Mouse (Mus musculus) liver, embryonic 11.5 days (tissue): ENCODE measurements at regions not wholly inside any gene's neighbourhood (a gene's known extent, or its start where the extent isn't known, plus 50 kb on each side); places are given as distances from the start of the nearest gene placed in this dataset.

Experiments
- ATAC-seq: fragments of 200-750 bp; cut with Nextera tagmentation; replicated peaks from 2 replicates; pipeline ENCODE4 v1.8.0; 2017; ENCODE audit warnings: moderate number of reproducible peaks, mild to moderate bottlenecking, moderate TSS enrichment, moderate library complexity; ENCODE audit not compliant: low FRiP score
- DNase-seq: peaks from one replicate; pipeline ENCODE4 v3.0.0-alpha.2; 2017; ENCODE audit warnings: low spot score
- H3K27ac ChIP-seq: fragments of 300-500 bp; sonication (generic); 2 replicates; pipeline ENCODE4 v1.5.1; 2014; ENCODE audit warnings: mild to moderate bottlenecking, low read depth, low read length, control low read depth
- H3K27me3 ChIP-seq: fragments of 300-500 bp; sonication (generic); replicated peaks from 2 replicates; pipeline ENCODE4 v1.6.1; 2014; ENCODE audit warnings: low read length, mixed read lengths; ENCODE audit not compliant: control insufficient read depth, insufficient read depth
- H3K36me3 ChIP-seq: fragments of 300-500 bp; sonication (generic); 2 replicates; pipeline ENCODE4 v1.6.1; 2014; ENCODE audit warnings: mild to moderate bottlenecking, low read length, moderate library complexity, mixed read lengths; ENCODE audit not compliant: control insufficient read depth, insufficient read depth
- H3K4me1 ChIP-seq: fragments of 300-500 bp; sonication (generic); replicated peaks from 2 replicates; pipeline ENCODE4 v1.6.1; 2014; ENCODE audit warnings: low read length, mixed read lengths; ENCODE audit not compliant: control insufficient read depth, insufficient read depth
- H3K4me2 ChIP-seq: fragments of 300-500 bp; sonication (generic); 2 replicates; pipeline ENCODE4 v1.6.1; 2014; ENCODE audit warnings: mild to moderate bottlenecking, control low read depth, moderate library complexity
- H3K4me3 ChIP-seq: fragments of 300-500 bp; sonication (generic); 2 replicates; pipeline ENCODE4 v1.5.1; 2014; ENCODE audit warnings: low read depth, low read length, control low read depth
- H3K9ac ChIP-seq: fragments of 300-500 bp; sonication (generic); 2 replicates; pipeline ENCODE4 v1.6.1; 2014; ENCODE audit warnings: low read depth, low read length, control low read depth
- H3K9me3 ChIP-seq: fragments of 300-500 bp; sonication (generic); 2 replicates; pipeline ENCODE4 v1.6.1; 2016; ENCODE audit warnings: low read length, inconsistent platforms, mixed read lengths; ENCODE audit not compliant: control insufficient read depth
- WGBS: fragments of 180-500 bp; shearing (Covaris S2); extraction: QIAGEN DNeasy Blood & Tissue Kit; methylation state at CpG from one replicate; pipeline ENCODE4 v1.1.7; 2014; 5-methylcytosine and 5-hydroxymethylcytosine counted together

DNA sequence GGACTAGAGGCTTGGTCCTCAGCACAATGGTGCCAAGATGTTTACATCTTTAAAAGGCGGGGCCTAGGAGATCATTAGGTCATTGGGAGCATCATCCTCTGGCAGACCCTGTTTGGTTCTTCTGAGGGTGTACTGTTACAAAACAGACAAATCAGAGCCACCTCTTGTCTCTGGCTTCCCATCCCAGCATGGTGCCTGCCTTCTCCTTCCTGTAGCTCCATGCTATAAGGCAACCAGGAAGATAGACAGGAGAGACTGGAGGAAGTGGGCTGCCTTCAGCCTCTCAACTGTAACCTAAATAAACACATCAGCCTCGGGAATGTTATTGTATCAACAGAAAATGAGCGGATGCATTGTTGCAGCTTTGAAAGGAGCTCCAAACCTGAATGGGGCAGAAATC lies 529.8 kb upstream of the Gm765 start:
- H3K4me3 ChIP-seq: no peak overlapping the region
- DNase-seq (no peak), ATAC-seq (no peak)
- no peak overlapping the region for H3K4me2 ChIP-seq
- no peaks in the 10 kb centered on the region for H3K27me3 ChIP-seq
- 51% methylated on average over 3 of the region's 3 CpGs for whole genome bisulfite sequencing
- H3K4me1 ChIP-seq: no peaks in the 10 kb centered on the region
- no peak overlapping the region for H3K27ac ChIP-seq
- H3K9ac ChIP-seq: no peak overlapping the region
- H3K36me3 ChIP-seq: no peaks in the 10 kb centered on the region
- no peaks in the 10 kb centered on the region for H3K9me3 ChIP-seq

DNA sequence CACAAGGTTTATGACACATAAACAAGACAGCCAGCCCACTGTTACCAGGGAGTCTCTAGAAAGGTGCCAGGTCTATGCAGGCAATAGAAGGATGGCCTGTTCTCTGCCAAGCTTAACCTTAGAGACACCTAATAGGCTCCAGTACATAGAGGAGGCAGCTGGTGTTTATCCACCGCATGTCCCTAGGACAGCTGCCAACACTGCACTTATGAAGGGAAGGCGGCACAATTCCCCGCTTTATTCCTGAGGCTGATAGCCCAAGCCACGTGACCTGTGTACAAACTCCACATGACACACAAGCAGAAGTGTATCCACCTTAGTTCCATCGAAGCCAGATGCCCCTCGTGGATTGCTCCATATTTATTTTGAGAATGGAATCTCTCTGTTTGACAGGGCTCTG lies 527.2 kb upstream of the Gm765 start:
- ATAC-seq (no peak), DNase-seq (no peak)
- Histone ChIP-seq H3K36me3 (no peaks in the 10 kb centered on the region), H3K27me3 (no peaks in the 10 kb centered on the region), H3K4me1 (no peaks in the 10 kb centered on the region), H3K4me3 (no peak overlapping the region), H3K27ac (no peak overlapping the region), H3K9me3 (no peaks in the 10 kb centered on the region), H3K4me2 (no peak overlapping the region), H3K9ac (no peak overlapping the region)
- 77% methylated on average over 6 of the region's 6 CpGs for WGBS

GRCm38 (mm10) chr6:98864306-98864705 lies 521.8 kb upstream of the Gm765 start:
- 74% methylated on average over 2 of the region's 2 CpGs for WGBS
- Histone ChIP-seq H3K9ac (no peak overlapping the region), H3K36me3 (no peaks in the 10 kb centered on the region)

DNA sequence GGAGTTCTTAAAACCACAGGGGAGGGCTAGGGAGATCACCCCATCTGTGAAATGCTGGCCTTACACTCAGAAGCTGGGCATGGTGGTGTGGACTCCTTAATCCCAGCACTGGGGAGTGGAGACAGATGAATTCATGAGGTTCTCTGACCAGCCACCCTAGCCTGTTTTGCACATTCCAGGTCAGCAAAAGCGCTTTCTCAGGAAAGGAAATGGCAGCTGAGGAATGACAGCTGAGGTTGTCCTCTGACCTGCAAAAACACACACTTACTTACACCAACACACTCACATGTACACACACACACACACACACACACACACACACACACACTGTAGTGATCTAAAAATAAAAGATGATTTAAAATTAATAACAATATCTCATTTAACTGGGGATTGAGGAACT lies 513.4 kb upstream of the Gm765 start:
- no peak overlapping the region for H3K4me2 ChIP-seq
- no peak overlapping the region for H3K9ac ChIP-seq
- 91% methylated on average over 1 of the region's 1 CpGs for WGBS
- H3K27me3 ChIP-seq: no peaks in the 10 kb centered on the region
- no peaks in the 10 kb centered on the region for H3K36me3 ChIP-seq
- H3K4me3 ChIP-seq: no peak overlapping the region
- no peaks in the 10 kb centered on the region for H3K4me1 ChIP-seq
- no peak overlapping the region for H3K27ac ChIP-seq
- ATAC-seq: no peak
- DNase-seq: no peak
- H3K9me3 ChIP-seq: no peaks in the 10 kb centered on the region

More at GRCm38 (mm10) chr6:98864306-98864705, 521.8 kb upstream of the Gm765 start:
- Histone ChIP-seq H3K4me3 (no peak overlapping the region), H3K9me3 (no peaks in the 10 kb centered on the region), H3K4me1 (no peaks in the 10 kb centered on the region), H3K4me2 (no peak overlapping the region), H3K27me3 (no peaks in the 10 kb centered on the region), H3K27ac (no peak overlapping the region)
- DNase-seq: no peak
- no peak for ATAC-seq

GRCm38 (mm10) chr6:98850906-98851305 lies 508.4 kb upstream of the Gm765 start:
- Histone ChIP-seq H3K4me3 (no peak overlapping the region), H3K9me3 (no peaks in the 10 kb centered on the region), H3K4me1 (no peaks in the 10 kb centered on the region), H3K36me3 (no peaks in the 10 kb centered on the region), H3K27ac (no peak overlapping the region), H3K9ac (no peak overlapping the region), H3K27me3 (no peaks in the 10 kb centered on the region), H3K4me2 (no peak overlapping the region)
- 74% methylated on average over 2 of the region's 2 CpGs for WGBS
- DNase-seq (no peak), ATAC-seq (no peak)

GRCm38 (mm10) chr6:98848835-98849234 lies 506.3 kb upstream of the Gm765 start:
- Histone ChIP-seq H3K4me3 (no peak overlapping the region), H3K27me3 (no peaks in the 10 kb centered on the region), H3K4me2 (no peak overlapping the region), H3K36me3 (no peaks in the 10 kb centered on the region), H3K27ac (no peak overlapping the region), H3K9me3 (no peaks in the 10 kb centered on the region), H3K9ac (no peak overlapping the region), H3K4me1 (no peaks in the 10 kb centered on the region)
- 76% methylated on average over 1 of the region's 1 CpGs for WGBS
- no peak for DNase-seq
- ATAC-seq: no peak

DNA sequence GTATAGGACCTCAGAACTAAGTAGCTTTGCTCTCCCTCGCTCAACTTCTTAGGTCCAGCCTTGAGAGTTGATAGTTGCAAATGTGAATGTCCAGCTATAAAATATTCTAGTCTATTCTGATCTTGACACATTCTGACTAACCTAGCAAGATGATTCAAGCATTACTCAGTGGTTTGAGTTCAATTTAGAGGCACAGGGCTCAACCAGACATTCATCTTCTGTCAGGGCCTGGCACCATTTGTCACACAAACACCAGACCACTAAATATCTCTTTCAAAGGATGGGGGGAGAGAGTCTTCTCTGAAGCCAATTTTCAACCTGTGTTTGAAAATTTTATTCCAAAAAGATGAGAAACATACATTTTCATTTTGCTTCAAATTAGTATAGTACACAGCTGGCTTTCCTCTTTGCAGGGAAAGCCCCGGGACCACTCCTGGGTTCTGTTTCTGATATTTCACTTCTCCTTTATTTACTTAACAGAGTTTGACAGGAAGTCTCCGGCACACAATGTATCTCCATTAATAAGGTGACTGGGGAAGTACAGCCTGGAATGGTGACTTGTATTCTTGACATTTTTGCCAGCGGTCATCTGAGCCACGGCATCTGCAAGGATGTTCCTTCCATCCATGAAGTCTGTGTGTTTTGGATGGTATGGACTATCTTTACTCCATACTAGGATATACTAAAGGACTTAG lies 503.6 kb upstream of the Gm765 start:
- 56% methylated on average over 5 of the region's 5 CpGs for WGBS

DNA sequence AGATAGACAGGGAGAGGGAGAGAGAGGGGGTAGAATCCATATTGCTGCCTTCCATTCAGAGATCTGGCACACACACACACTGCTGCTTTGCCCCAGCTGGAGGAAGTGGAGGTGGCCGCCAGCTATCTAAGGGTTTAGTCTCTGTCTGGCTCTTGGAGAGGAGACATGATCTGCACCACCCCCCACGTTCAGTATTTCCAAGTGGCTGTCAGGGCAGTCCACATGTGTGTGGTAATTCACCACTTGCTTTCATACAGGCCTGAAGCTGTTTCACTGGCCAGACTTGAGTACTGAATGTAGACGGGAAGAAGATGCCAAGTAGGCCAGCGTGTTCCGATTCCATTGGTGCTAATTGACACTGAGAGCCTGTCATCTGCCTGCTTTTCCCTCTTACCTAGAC lies 501.0 kb upstream of the Gm765 start:
- Histone ChIP-seq H3K36me3 (no peaks in the 10 kb centered on the region), H3K4me1 (peaks cover 2% of the 10 kb centered on the region; the same call in 1 of the 2 replicates), H3K27ac (no peak overlapping the region), H3K9me3 (no peaks in the 10 kb centered on the region), H3K27me3 (no peaks in the 10 kb centered on the region), H3K4me3 (no peak overlapping the region), H3K4me2 (no peak overlapping the region), H3K9ac (no peak overlapping the region)
- DNase-seq (no peak), ATAC-seq (no peak)
- 64% methylated on average over 5 of the region's 5 CpGs for WGBS

More for the DNA sequence above, 503.6 kb upstream of the Gm765 start:
- Histone ChIP-seq H3K27ac (no peak overlapping the region), H3K9me3 (no peaks in the 10 kb centered on the region), H3K4me1 (peaks cover 2% of the 10 kb centered on the region; the same call in 1 of the 2 replicates), H3K4me2 (no peak overlapping the region), H3K4me3 (no peak overlapping the region), H3K27me3 (no peaks in the 10 kb centered on the region), H3K36me3 (no peaks in the 10 kb centered on the region), H3K9ac (no peak overlapping the region)
- ATAC-seq (no peak), DNase-seq (no peak)

GRCm38 (mm10) chr6:98842924-98843323 lies 500.4 kb upstream of the Gm765 start:
- Histone ChIP-seq H3K9ac (no peak overlapping the region), H3K4me2 (no peak overlapping the region), H3K36me3 (no peaks in the 10 kb centered on the region), H3K27me3 (no peaks in the 10 kb centered on the region), H3K27ac (no peak overlapping the region), H3K4me3 (no peak overlapping the region), H3K9me3 (no peaks in the 10 kb centered on the region), H3K4me1 (peaks cover 2% of the 10 kb centered on the region; the same call in 1 of the 2 replicates)
- ATAC-seq: no peak
- 29% methylated on average over 4 of the region's 4 CpGs for WGBS
- DNase-seq: no peak
